Mouse (Mus musculus): ENCODE measurements around the gene Insl6.

Gene Insl6

DNA sequence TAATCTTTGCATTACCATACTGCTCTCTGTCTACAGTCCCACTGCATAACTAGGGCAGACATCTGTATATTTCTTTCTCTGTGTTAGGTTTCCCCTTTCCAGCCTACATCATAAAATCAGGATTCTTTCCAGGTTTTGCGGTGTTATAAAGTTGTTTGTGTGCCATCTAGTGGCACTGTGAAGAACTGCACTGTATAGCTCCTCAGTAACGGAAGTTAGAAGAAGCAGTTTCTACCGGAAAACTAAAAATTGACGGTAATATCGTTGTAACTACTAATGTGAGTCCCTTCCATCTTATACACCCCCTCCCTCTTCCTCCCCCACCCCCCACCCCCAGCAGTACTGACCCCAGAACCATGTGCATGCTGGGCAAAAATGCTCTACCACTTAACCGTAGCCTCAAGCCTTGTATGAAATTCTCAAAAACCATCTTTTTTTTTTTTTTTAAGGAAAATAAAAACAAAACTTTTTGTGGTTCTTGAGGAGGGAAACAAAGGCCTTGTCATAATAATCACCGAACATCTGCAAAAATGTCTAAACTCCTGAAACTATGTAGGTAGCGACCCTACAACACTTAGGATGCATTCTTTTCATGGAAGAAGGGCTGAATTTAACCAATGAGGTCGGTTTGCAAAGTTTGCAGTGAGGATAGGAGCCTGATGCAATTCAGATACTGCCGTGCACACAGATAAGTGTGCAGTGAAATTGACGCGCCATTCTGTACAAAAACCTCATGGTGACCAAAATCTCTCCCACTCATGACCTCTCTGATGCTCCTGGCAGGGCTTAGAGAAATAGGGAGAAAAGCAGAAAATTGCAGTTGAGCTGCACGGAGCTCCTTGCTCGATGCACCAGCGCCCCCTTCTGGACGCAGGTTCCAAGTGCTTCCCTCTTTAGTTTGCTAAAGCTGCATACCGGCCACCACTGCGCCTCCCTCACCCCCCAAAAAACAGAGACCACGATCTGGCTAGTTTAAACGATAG, 30.0 kb upstream of the Insl6 start:
- DNase-seq (ENCODE audit: low spot score), result peak; percentile 90

DNA sequence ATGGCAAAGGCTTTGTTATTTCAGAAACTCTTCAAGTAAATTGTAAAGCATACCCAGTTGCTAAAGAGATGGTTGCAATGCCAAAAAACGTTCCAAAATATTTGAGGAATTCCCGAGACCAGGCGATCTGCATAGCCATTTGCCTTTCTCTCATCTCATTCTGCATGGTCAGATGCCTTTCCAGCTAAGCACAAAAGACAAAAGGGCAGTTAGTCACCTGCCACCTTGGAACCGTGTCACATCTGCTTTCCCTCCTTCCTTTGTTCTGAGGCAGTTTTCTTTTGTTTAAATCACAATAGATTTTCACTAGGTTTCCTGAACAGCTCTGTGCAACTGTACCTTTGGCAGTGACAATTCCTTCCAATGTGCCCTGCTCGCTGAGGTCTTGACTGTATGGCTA, 25.8 kb upstream of the Insl6 start:
- no peak for DNase-seq (ENCODE audit: low spot score)

DNA sequence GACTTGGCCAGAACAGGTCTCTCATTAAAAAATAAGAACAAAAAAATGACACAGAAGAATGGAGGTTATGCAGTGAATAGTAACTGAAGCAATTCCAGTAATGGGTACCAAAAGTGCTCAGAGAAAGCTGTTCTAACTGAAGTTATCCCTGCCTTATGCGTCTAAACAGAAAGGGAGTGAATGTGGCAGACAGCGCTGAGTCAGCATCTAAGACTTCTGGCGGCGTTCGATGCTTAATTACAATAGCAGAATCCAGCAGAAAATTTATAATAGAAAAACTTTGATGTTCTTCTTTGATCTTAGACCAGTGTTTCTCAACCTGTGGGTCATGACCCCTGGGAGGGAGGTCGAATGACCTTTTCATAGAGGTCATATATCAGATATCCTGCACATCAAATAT, 20.5 kb upstream of the Insl6 start:
- no peak for DNase-seq (ENCODE audit: low spot score)

DNA sequence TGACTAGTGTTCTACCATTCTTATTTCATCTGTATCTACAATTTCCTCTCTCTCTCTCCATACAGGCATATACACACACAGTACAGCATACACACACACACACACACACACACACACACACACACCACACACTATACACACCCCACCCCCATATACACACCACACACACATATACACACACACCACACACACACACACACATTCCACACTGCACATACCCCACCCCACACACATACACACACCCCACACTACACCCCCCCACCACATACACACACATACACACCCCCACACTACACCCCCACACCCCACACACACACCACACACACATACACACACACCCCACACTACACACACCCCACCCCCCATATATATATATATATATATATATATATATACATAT, 19.7 kb upstream of the Insl6 start:
- DNase-seq (ENCODE audit: low spot score), result no peak

DNA sequence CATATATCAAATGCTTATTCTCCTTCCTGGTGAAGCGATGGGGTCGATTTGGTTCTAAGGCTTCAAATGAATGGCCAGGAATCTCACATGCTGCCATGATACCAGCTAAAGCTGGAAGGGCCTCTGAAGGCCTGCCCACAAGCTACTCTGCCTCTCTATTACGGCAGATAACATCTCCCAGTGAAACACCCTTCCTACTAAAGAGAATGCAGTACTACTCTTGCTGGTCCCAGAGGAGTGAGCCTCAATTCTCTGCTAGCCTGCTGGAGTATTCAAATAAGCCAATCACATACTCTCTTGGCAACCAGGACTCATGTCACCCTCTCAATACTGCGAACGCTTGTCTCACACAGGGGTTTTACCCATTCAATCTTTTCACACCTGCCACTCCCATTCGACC, 17.1 kb upstream of the Insl6 start:
- DNase-seq (ENCODE audit: low spot score), result no peak

DNA sequence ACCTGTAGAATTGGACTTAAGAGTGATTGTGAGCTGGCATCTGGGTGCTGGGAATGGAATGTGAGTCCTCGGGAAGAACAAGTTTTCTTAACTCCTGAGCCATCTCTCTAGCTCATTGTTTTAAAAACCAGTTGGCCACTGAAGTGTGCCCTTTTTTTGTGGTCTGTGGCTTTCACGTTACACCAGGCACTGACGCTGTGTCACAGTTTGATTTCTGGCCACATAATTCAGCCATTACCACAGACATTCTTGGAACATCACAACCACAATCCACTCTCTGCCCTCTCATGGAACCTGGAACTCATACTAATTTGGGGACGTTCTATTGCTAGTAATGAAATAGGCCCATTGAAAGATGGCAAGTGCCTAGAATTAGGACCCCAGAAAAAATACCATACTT, 15.9 kb upstream of the Insl6 start:
- DNase-seq (ENCODE audit: low spot score), result no peak

DNA sequence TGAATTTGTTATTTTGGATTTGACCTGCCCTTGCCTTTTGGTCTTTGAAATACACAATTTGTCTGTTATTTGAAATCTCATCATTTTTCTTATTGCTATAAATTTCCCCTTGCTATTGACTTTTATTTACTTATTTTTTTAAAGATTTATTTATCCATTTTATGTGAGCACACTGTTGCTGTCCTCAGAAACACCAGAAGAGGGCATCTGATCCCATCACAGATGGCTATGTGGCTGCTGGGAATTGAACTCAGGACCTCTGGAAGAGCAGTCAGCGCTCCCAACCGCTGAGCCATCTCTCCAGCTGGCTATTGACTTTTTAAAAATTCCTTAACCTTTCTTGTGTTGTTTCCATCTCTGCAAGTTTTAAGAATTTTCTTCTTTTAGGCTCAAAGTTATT, 11.5 kb upstream of the Insl6 start:
- DNase-seq (ENCODE audit: low spot score), result no peak

DNA sequence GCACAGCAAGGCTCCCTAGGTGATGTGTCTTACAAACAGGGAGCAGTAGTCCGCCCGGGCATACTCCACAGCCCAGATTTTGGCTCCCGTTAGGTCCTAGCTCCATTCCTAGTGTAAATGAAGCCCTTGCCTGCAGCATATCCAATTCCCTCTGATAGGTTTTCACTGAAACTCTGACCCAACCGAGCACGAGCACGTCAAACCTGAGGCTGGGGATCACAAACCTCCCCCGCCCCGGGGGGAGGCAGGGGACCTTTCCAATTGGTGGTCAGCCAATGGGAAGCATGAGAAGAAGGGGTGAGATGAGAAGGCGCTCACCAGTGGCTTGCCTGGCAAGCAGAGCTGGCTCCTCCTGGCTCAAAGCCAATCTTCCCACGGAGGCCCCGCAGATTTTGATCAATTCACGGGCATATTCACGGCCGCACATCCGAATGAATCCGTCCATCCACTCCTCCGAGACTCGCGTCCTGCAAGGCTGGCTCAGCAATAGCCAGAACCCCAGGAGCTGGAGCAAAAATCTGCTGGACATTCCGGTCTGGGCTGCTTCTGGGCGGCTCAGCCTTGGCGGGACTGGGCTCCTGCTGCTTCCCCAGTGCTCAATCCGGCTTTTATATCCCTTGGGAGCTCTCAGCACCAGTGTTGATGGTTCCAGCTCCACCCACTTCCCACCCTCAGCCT, 9.1 kb upstream of the Insl6 start, which contains the start of gene Rln1:
Gene Rln1, minus strand, starts transcription at position 603 of the 678 bp plus-strand sequence.
- DNase-seq (ENCODE audit: low spot score), result peak; percentile 10

DNA sequence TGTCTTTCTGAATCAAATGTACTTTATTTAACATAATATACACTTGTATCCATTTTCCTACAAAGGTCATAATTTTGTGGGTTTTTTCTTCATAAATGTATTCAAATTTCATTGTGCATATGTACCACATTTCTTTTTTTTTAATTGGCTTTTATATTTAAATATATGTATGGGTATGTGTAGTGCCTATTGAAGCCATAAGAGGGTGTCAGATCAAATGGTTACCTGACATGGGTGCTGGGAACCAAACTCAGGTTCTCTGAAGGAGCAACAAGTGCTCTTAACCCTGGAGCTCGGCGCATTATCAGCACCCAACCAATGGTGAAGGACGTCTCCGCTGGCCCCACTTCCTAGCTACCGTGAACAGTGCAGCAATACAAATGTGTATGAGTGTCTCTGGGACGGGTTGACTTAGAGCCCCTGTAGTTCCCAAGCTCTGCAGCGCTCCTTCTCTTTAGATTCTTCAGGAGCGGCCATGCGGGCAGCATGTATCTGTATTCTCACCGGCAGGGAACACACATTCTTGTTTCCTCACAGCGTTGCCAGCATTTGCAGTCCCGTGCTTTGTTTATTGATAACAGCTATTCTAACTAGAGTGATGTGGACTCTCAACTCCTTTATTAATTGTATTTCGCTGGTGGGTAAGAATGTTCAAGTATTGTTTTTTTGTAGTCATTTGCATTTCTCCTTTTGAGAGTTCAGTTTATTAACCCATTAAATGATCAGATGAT, 1.8 kb upstream of the Insl6 start:
- no peak for DNase-seq (ENCODE audit: low spot score)

DNA sequence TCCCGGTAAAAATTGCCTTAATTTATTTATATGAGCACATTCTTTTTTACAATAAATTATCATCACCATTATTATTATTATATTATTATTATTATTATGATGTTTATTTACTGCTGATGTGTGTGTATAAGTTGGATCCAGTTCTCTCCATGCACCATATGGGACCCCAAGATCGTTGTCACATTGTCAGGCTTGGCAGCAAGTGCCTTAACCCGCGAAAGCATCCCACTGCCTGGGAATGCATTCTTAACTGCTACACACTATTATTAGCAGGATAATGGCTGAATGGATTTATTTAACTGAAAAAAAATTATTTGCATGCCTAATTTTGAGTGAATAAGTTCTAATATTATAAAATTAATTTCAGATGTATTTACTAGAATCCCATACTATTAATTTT, 1.2 kb upstream of the Insl6 start:
- DNase-seq (ENCODE audit: low spot score), result no peak

DNA sequence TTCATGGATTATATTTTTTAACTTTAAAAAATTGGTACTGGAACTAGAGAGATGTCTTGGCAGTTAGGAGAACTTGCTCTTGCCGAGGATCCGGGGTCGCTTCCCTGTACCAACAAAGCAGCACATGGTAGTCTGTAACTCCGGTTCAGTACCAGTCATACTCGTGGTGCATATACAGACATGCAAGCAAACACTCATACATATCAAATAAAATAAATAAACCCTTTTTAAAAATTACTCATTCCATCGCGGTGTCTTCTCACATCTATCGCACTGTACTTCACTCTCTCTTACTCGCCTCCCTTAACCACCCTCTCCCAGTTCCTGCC, 660 bp upstream of the Insl6 start:
- no peak for DNase-seq (ENCODE audit: low spot score)

DNA sequence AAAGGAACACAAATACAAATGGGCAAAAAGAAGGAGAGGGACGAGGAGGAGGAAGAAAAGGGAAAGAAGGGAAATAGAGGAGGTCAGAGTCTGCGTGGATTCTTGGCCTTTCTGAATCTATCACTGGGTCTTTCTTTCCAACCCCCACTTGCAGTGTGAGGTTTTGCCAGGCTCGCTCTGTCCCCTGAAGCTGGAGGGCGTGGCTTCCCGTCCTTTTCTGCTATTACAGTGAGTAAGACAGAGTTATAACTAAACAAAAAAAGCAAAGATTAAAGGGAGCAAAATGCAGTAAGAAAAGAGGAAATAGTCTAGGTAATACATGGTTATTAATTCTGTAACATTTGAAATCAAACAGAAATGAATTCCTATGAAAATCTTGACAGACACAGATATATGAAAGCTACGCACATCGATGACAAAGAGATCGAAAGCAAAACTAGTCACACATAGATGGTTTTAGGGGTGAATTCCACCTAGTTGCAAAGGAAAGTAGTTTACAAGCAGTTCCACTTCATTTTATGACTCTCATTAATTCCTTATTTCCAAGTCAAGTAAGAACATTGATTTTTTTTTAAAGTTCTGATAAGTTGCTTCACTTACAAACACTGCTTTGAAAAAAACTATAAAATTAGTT, 1.6 kb downstream of the Insl6 start:
- DNase-seq (ENCODE audit: low spot score), result no peak

DNA sequence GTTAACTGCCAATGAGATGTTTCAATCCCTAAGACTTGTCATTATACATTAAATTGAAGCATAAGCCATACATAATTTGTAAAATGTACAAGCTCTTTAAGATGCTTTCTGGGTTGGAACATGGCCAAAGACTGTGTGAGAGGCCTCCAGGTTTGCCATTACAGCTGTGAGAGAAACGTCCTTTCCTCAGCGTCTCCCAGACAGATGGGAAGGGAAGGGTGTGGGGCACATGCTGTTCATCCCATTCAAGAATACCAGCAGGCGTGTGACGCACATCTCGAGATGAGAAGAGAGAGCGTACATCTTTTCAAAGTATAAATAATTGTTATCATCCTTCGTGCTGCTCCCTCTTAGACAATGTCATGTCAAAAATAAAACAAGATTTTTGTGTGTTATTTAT, 12.5 kb downstream of the Insl6 start:
- DNase-seq (ENCODE audit: low spot score), result no peak

DNA sequence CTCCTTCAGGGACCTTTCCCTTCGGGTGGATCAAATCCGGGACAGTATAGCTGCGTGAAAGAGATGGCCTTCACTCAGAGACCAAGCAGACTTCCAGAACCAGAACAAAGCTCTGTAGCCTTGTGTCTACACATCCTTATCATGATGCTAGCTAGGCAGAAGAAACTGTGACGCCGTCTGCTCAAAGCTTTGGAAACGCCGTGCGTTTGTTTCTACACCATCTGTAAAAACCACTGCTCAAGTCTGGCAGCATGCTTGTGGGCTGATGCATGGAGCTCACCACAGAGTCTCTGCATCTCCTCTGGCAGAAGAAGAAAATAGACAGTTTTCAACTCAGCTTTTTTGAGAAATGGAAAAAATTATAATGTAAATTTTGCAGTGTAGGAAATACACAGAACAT, 13.4 kb downstream of the Insl6 start:
- no peak for DNase-seq (ENCODE audit: low spot score)

DNA sequence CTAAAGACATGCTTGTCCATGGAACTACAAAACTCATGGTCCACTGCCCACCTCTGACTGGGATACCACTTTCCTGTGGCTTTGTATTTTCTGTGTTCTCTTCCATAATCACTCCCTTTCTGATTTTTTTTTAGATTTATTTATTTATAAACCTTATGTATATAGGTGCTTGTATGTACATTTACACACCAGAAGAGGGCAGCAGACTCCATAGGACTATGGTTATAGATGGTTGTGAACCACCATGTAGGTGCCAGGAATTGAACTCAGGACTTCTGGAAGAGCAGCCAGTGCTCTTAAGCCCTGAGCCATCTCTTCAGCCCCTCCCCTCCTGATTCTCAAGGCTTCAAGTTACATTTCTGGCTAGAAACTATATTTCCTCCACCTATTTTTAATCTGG, 16.3 kb downstream of the Insl6 start:
- DNase-seq (ENCODE audit: low spot score), result no peak

DNA sequence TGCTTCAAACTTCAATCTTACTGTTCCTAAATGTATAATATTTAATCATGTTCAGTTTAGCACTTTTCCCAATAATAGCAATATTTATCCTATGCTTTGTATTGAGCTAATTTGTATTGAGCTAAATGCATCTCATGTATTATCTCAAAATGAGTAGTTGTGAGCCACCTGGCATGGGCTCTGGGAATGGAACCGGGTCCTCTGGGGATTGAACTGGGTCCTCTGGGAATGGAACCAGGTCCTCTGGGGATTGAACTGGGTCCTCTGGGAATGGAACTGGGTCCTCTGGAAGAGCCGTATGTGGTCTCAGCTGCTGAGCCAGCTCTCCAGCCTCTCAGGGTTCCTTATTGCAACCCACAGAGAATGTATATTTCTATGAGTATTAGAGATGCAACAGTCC, 23.0 kb downstream of the Insl6 start:
- DNase-seq (ENCODE audit: low spot score), result no peak

DNA sequence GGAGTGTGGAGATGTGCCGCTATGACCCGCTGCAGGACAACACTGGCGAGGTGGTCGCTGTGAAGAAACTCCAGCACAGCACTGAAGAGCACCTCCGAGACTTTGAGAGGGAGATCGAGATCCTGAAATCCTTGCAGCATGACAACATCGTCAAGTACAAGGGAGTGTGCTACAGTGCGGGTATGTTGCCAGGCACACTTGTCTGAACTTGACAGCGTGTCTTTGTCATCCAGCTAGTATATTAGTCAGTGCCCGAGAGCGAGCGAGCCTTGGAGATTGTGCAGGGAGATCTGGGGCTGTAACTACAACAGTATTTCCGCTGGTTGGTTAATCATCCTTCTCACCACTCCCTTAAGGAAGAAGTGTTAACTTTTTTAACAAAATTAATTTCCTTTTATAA, 24.2 kb downstream of the Insl6 start:
- peak; percentile 28 for DNase-seq (ENCODE audit: low spot score)

DNA sequence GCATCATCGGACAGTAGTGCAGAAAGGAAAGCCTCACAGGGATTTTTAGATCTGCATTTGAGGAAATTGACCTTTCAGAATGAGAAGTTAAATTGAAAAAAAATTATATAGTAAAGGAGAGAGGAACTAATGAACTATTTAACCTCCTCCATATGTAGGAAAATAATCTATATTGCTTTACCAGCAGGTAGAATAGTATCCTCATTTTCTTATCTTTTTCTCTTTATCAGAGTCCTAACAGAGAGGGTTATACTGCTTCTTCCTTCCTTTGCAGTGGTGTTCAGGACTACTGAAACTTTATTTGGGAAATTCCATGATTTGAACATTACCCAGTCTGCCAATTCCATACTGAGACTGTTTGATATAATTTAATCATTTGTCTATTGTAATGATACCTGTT, 27.8 kb downstream of the Insl6 start:
- DNase-seq (ENCODE audit: low spot score), result no peak

DNA sequence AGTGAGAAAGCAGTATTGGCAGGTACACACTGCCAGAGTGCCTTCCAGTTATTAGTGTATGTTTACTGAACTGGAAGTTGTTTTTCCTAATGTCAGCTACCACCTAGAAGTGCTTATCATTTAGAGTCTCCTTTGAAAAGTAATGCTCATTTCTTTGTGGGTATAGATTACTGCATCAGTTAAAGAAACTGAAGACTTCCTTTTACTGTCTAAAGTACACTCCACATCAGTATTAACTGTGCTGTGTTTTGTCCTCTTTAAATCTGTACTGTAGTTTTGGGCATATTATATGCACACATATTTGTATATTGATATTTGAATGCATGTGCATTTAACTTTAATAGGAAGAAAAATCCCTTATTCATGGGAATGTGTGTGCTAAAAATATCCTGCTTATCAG, 29.0 kb downstream of the Insl6 start:
- DNase-seq (ENCODE audit: low spot score), result no peak

DNA sequence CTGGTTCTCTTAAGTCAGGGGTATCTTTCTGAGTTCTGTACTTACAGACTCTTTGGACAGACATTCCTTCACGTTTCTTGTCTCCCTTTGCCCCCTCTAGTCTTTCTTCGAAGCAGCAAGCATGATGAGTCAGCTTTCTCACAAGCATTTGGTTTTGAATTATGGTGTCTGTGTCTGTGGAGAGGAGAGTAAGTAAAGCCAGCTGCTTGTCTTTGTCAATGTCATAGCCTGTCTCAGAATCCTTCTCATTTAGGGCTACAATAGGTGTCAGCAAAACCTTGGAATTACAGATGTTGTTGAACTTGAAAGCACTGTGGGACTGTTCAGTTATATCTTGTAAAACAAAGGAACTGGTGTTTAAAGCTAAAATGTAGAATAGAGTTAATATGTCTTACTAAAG, 30.4 kb downstream of the Insl6 start:
- DNase-seq (ENCODE audit: low spot score), result no peak

DNA sequence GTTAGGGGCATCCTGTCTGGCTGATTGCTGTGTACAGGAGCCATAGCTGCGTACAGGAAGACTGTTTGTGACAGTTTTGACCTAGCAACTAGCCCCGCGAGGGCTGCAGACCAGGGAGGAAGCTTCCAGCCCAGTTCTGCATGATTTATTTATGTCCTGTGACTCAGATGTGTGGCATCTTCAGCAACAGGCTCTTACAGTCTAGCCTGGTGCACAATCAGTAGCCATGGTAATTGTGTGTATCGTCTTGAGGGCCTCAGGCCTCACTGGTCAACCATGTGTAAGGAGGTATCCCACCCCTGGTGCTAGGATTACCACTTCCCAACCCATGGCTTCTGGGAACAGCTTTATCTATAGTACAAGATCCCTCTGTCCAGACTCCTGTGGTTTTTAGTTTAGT, 32.6 kb downstream of the Insl6 start:
- DNase-seq (ENCODE audit: low spot score), result no peak

DNA sequence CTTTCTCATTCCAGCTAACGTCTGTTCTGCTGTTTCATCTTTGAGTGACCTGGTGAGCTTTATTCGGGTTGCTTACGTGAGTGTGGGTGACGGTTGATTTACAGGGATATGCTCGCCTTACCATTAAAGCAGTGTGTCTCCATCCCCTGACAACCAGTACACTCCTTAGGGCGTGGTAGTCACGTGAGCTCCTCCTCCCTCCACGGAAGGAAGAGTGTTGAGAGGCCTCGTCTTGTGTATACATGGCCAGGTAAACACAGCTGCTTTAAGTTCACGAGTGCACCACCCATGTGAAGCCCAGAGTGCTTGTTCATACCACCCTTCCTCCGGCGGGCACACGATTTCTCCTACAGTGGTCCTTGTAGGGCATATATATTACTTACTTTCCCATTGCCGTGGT, 33.6 kb downstream of the Insl6 start:
- DNase-seq (ENCODE audit: low spot score), result no peak
